Mouse (Mus musculus): ENCODE data around the gene Rhoh.

Rhoh gene

DNA sequence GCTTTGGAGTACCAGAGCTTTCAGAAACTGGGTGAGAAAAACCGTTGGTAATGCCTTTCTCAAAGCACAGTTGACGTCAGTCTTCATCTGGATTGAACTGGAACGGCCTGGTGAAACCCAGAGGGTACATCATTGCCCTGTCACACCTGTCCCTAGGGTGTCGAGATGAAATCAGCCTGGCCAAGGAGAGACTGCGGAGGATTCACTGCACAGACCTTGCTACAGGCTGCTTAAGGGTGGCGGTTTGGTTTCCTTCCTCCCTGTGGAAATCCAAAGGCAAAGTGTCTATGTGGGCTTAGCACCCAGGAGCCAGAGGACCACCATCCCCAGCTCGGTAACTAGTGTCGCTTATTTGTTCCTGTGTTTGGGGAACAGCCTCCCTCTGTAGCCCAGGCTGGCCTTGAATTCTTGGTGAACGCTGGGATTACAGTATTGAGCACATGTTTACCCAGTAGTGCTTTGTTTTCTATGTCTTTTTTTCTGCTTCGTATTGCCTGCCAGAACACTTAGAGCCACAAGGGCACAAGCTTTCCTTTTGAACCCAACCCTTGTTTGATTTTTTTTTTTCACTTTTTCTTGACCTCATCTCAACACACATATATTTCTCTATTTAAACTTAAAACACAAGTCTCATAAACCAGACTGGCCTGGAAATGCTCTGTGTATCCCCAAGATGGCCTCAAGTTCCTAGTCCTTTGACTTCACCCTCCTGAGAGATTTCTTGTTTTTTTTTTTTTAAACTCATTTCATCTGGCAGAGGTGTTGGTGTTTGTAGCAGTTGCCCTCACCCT lies at the start of gene Rhoh:
Gene Rhoh (plus strand): TSS at position 60 of the 791 bp plus-strand sequence.
- DNase-seq (ENCODE audit: low read depth, low spot score): no peak

- DNase-seq (ENCODE audit: low read depth, low spot score): no peak
These were observed 37.3 kb upstream of the Rhoh start for GRCm38 (mm10) chr5:65823601-65824133.

- no peak for DNase-seq (ENCODE audit: low read depth, low spot score)
These were observed 34.5 kb upstream of the Rhoh start for GRCm38 (mm10) chr5:65826476-65826875.

- no peak for DNase-seq (ENCODE audit: low read depth, low spot score)
These were observed 33.9 kb upstream of the Rhoh start for GRCm38 (mm10) chr5:65827102-65827501.

- DNase-seq (ENCODE audit: low read depth, low spot score): no peak
These were observed 32.8 kb upstream of the Rhoh start for GRCm38 (mm10) chr5:65828261-65828660.

DNA sequence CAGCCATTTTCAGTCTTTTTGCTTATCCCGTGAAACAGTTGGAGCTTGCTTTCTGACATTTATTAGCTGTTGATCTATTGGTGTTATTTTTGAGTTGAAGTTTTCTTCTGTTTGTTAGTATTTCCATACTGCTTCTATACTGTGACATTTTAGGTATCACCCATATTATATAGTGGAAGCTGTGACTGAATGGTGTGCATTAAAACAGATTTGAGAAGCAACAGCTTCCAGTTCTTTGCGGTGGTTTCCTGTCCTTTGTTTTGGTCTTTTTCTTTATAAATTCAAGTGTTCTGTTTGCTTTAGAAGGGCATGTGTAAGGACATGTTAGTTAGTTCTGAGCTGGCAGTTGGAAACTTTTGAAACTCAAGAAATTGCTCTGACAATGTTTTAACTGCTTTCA lies 32.0 kb upstream of the Rhoh start:
- no peak for DNase-seq (ENCODE audit: low read depth, low spot score)

GRCm38 (mm10) chr5:65831917-65832618 lies 28.9 kb upstream of the Rhoh start:
- DNase-seq (ENCODE audit: low read depth, low spot score): no peak

GRCm38 (mm10) chr5:65833092-65833491 lies 27.9 kb upstream of the Rhoh start:
- DNase-seq (ENCODE audit: low read depth, low spot score): no peak

DNA sequence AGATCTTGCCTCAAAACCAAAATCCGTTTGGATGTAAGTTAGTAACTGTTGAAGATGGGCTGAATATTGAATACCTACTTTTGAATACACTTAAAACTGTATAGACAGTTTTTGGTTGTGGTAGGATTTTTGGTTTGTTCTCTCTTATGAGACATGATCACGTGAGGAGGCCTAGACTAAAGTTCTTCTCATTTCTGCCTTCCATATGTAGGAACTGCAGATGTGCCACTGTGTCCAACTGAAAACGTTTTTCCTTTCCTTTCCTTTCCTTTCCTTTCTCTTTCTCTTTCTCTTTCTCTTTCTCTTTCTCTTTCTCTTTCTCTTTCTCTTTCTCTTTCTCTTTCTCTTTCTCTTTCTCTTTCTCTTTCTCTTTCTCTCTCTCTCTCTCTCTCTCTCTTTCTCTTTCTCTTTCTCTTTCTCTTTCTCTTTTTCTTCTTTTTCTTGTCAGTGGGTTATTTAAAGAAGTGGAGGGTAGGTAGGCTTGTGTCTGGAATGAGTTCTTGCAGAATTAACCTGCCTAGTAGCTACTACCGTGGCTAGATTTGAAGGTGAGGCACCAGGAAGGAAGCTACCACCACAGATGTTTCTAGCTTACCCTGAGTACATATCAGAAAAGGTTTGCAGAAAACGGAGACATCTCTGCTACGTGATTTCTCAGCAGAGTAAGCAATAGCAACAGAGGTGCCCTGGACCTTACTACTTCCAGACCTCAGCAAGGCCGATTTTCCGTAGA lies 27.1 kb upstream of the Rhoh start:
- no peak for DNase-seq (ENCODE audit: low read depth, low spot score)

GRCm38 (mm10) chr5:65838053-65838452 lies 23.0 kb upstream of the Rhoh start:
- no peak for DNase-seq (ENCODE audit: low read depth, low spot score)

DNA sequence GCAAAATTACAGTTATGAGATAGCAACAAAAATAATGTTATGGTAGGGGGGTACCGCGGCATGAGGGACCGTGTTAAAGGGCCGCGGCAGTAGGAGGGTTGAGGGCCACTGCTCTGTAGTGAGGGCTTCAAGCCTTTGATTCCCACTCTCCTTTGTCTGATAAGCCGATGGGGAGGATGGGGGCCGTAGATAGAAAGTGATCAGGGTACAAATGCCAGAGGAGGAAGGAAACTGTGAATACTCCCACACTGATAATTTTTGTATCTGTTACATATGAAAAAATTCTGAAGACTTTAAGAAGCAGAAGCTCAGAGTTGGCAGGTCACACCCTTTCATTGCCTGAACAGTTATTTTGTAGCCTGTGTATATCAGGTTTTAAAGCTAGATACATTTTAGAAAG lies 18.1 kb upstream of the Rhoh start:
- no peak for DNase-seq (ENCODE audit: low read depth, low spot score)

DNA sequence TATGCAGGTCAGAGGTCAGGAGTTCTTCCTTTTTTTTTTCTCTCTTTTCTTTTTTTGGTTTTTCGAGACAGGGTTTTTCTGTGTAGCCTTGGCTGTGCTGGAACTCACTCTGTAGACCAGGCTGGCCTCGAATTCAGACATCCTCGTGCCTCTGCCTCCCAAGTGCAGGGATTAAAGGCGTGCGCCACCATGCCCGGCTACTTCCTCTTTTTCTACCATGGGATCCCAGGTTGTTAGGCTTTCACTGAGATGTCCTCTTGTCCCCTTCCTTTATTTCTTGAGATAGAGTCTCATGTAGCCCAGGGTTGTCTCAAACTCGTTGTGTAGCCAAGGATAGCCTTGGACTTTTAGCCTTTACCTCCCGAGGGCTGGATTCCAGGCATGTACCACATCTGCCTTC lies 14.5 kb upstream of the Rhoh start:
- no peak for DNase-seq (ENCODE audit: low read depth, low spot score)

- no peak for DNase-seq (ENCODE audit: low read depth, low spot score)
These were observed 14.1 kb upstream of the Rhoh start for GRCm38 (mm10) chr5:65846958-65847357.

DNA sequence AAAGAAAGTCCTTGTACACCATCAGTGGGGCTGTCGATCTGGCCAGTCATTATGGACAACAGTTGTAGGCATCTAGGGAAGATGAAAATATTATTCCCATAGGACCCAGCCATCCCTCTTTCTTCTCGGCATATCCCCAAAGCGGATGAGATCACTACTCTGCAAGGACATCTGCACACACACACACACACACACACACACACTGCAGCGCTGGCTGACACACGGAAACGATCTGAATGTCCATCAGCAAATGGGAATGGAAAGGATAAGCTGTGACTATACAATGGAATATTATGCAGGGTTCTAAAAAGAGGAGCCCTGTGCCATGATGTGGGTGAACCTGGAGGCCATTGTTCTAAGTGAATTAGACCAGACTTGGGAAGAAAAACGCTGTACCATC lies 13.4 kb upstream of the Rhoh start:
- DNase-seq (ENCODE audit: low read depth, low spot score): no peak

- DNase-seq (ENCODE audit: low read depth, low spot score): no peak
These were observed 10.2 kb upstream of the Rhoh start for GRCm38 (mm10) chr5:65850765-65851164.

DNA sequence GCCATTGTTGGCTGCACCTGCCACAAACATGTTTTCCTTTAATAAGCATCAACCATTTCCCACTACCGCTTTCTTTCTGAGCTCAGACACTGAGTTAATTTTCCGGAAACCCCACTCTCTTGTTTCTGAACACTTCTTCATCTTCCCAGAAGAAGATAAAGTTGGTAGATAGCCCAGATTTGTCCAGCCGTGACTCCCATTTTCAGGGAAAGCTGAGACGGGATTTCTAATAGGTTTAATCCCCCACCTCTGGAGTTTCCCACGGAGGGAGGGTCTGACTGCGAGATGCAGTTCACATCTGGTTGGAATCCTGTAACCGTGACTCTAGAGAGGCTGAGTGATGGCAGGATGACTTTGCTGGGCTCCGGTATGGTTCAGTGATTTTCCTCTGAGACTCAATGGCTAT lies 6.2 kb upstream of the Rhoh start:
- no peak for DNase-seq (ENCODE audit: low read depth, low spot score)

GRCm38 (mm10) chr5:65855571-65855970 lies 5.4 kb upstream of the Rhoh start:
- DNase-seq (ENCODE audit: low read depth, low spot score): no peak

GRCm38 (mm10) chr5:65856591-65857411 lies 4.2 kb upstream of the Rhoh start:
- DNase-seq (ENCODE audit: low read depth, low spot score): no peak

DNA sequence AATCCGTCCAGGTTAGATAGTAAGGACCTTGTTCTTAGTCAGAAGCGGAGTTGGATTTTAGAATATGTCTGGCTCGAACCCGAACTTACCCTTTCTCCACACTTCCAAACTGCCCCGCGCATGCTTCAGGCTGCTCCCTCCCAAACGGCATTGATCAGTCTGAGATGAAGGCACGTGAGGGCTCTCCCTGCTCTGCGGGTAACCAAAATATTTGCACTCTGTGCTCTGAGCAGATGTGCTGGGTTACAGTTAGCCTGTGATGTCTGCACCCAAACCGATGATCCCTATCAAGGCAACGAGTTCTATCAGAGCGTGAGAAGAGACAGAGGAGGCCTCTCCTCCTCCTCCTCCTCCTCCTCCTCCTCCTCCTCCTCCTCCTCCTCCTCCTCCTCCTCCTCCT lies 3.1 kb upstream of the Rhoh start:
- DNase-seq (ENCODE audit: low read depth, low spot score): no peak

DNA sequence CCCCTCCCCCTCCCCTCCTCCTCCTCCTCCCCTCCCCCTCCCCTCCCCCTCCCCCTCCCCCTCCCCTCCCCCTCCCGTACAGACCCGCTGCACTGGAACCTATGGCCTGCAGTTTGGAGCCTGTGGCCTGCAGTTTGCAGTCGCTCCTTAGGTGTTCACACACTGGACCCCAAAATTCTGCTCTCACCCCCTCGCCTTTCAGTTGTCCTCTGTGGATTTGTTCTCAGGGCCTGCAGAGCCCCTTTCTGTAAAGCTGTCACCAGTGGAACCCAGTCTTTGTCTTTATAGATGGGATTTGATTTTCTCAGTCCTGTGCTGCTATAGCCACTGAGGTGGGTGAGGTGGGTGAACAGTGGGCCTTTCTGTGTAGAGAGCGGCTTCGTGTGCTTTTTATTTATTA lies 2.7 kb upstream of the Rhoh start:
- DNase-seq (ENCODE audit: low read depth, low spot score): no peak

DNA sequence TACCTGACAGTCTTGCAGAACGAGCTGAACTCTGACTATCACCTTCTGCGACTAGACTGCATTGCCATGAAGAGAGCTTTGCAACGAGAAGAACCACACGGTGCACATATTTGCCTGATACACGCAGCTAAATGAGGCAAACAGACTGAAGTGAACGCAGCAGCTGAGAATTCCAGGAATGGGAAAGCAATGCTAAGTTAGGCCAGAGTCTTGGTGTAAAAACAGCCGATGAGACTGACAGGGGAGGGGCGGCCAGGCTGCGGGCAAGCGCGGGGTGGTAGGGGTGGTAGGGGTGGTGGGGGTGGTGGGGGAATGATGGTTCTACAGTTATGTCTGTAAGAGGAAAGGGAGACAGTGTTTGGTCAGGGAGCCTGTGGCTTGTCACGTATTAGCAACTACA lies 2.1 kb upstream of the Rhoh start:
- no peak for DNase-seq (ENCODE audit: low read depth, low spot score)
